Mouse (Mus musculus) thymus, adult 18-20 months (tissue): Measurements from ENCODE around the gene Mapk3.
"Not testable (repeated sequence)": the region's sequence is repeated elsewhere in the genome, so short reads cannot be mapped to it uniquely, and the experiment has no call there.

Source experiments
- DNase-seq, 2 experiments: peaks; one replicate each; pipeline ENCODE4 v3.0.0; 2022; ENCODE audit warnings: mixed read lengths in 2 of 2

The Mapk3 gene

GRCm38 (mm10) chr7:126759050-126759671 is at the start of gene Mapk3:
Mapk3 (plus strand) TSS chr7:126759601.
- DNase-seq: peak; percentile 80 to 88

- peak in 1 of 2 experiments; percentile 28 for DNase-seq
Measured at GRCm38 (mm10) chr7:126710266-126710665, 49.1 kb upstream of the Mapk3 start.

- peak; percentile 31 to 71 for DNase-seq
Measured at GRCm38 (mm10) chr7:126711910-126712309, 47.5 kb upstream of the Mapk3 start.

- no peak for DNase-seq
Measured at GRCm38 (mm10) chr7:126715679-126716078, 43.7 kb upstream of the Mapk3 start.

GRCm38 (mm10) chr7:126717566-126717965 is 41.8 kb upstream of the Mapk3 start:
- DNase-seq: no peak

- peak in 1 of 2 experiments; percentile 23 for DNase-seq
Measured at GRCm38 (mm10) chr7:126718787-126719337, 40.5 kb upstream of the Mapk3 start.

- no peak for DNase-seq
Measured at GRCm38 (mm10) chr7:126721635-126722034, 37.8 kb upstream of the Mapk3 start.

GRCm38 (mm10) chr7:126725077-126725476 is 34.3 kb upstream of the Mapk3 start:
- no peak for DNase-seq

- no peak for DNase-seq
Measured at GRCm38 (mm10) chr7:126725667-126726066, 33.7 kb upstream of the Mapk3 start.

GRCm38 (mm10) chr7:126730256-126730789 is 29.1 kb upstream of the Mapk3 start:
- DNase-seq: not testable (repeated sequence)

GRCm38 (mm10) chr7:126736122-126736521 is 23.3 kb upstream of the Mapk3 start:
- DNase-seq: no peak

GRCm38 (mm10) chr7:126739551-126739950 is 19.9 kb upstream of the Mapk3 start:
- DNase-seq: no peak

GRCm38 (mm10) chr7:126740132-126740735 is 19.2 kb upstream of the Mapk3 start:
- DNase-seq: no peak

- DNase-seq: no peak
Measured at GRCm38 (mm10) chr7:126740977-126741376, 18.4 kb upstream of the Mapk3 start.

GRCm38 (mm10) chr7:126741452-126741851 is 17.9 kb upstream of the Mapk3 start:
- DNase-seq: no peak

- DNase-seq: no peak
Measured at GRCm38 (mm10) chr7:126741964-126742482, 17.4 kb upstream of the Mapk3 start.

- no peak for DNase-seq
Measured at GRCm38 (mm10) chr7:126746066-126746465, 13.3 kb upstream of the Mapk3 start.

- no peak for DNase-seq
Measured at GRCm38 (mm10) chr7:126746798-126747197, 12.6 kb upstream of the Mapk3 start.

GRCm38 (mm10) chr7:126748824-126749223 is 10.6 kb upstream of the Mapk3 start:
- no peak for DNase-seq

- no peak for DNase-seq
Measured at GRCm38 (mm10) chr7:126749582-126750343, 9.6 kb upstream of the Mapk3 start.

GRCm38 (mm10) chr7:126754866-126755265 is 4.5 kb upstream of the Mapk3 start:
- peak in 1 of 2 experiments; percentile 45 for DNase-seq

- DNase-seq: no peak
Measured at GRCm38 (mm10) chr7:126758539-126758938, 862 bp upstream of the Mapk3 start.
